Mouse (Mus musculus) liver, embryonic 11.5 days (tissue): Measurements from ENCODE around the gene Tpst2. TPM values are rescaled to one million over a fixed set of nuclear protein-coding genes. Genes with fewer than 3 reads are reported as not detected.

Source experiments
- ATAC-seq: fragments of 200-750 bp; cut with Nextera tagmentation; replicated peaks from 2 replicates; pipeline ENCODE4 v1.8.0; 2017; ENCODE audit warnings: moderate number of reproducible peaks, mild to moderate bottlenecking, moderate TSS enrichment, moderate library complexity; ENCODE audit not compliant: low FRiP score
- DNase-seq: peaks from one replicate; pipeline ENCODE4 v3.0.0-alpha.2; 2017; ENCODE audit warnings: low spot score
- H3K27ac ChIP-seq: fragments of 300-500 bp; sonication (generic); 2 replicates; pipeline ENCODE4 v1.5.1; 2014; ENCODE audit warnings: mild to moderate bottlenecking, low read depth, low read length, control low read depth
- H3K27me3 ChIP-seq: fragments of 300-500 bp; sonication (generic); replicated peaks from 2 replicates; pipeline ENCODE4 v1.6.1; 2014; ENCODE audit warnings: low read length, mixed read lengths; ENCODE audit not compliant: control insufficient read depth, insufficient read depth
- H3K36me3 ChIP-seq: fragments of 300-500 bp; sonication (generic); 2 replicates; pipeline ENCODE4 v1.6.1; 2014; ENCODE audit warnings: mild to moderate bottlenecking, low read length, moderate library complexity, mixed read lengths; ENCODE audit not compliant: control insufficient read depth, insufficient read depth
- H3K4me1 ChIP-seq: fragments of 300-500 bp; sonication (generic); replicated peaks from 2 replicates; pipeline ENCODE4 v1.6.1; 2014; ENCODE audit warnings: low read length, mixed read lengths; ENCODE audit not compliant: control insufficient read depth, insufficient read depth
- H3K4me2 ChIP-seq: fragments of 300-500 bp; sonication (generic); 2 replicates; pipeline ENCODE4 v1.6.1; 2014; ENCODE audit warnings: mild to moderate bottlenecking, control low read depth, moderate library complexity
- H3K4me3 ChIP-seq: fragments of 300-500 bp; sonication (generic); 2 replicates; pipeline ENCODE4 v1.5.1; 2014; ENCODE audit warnings: low read depth, low read length, control low read depth
- H3K9ac ChIP-seq: fragments of 300-500 bp; sonication (generic); 2 replicates; pipeline ENCODE4 v1.6.1; 2014; ENCODE audit warnings: low read depth, low read length, control low read depth
- H3K9me3 ChIP-seq: fragments of 300-500 bp; sonication (generic); 2 replicates; pipeline ENCODE4 v1.6.1; 2016; ENCODE audit warnings: low read length, inconsistent platforms, mixed read lengths; ENCODE audit not compliant: control insufficient read depth
- WGBS: fragments of 180-500 bp; shearing (Covaris S2); extraction: QIAGEN DNeasy Blood & Tissue Kit; methylation state at CpG from one replicate; pipeline ENCODE4 v1.1.7; 2014; 5-methylcytosine and 5-hydroxymethylcytosine counted together
- polyA plus RNA-seq: library from polyadenylated mRNA; unstranded; fragments of >200 nt; fragmentation: Nextera tagmentation; extraction: Ambion mirVana; gene quantifications from 2 replicates; pipeline ENCODE4 v1.2.1, GENCODE M21; 2014

Gene Tpst2
- polyA plus RNA-seq, 1 experiment from 2014 or later, result 66.0 TPM

DNA sequence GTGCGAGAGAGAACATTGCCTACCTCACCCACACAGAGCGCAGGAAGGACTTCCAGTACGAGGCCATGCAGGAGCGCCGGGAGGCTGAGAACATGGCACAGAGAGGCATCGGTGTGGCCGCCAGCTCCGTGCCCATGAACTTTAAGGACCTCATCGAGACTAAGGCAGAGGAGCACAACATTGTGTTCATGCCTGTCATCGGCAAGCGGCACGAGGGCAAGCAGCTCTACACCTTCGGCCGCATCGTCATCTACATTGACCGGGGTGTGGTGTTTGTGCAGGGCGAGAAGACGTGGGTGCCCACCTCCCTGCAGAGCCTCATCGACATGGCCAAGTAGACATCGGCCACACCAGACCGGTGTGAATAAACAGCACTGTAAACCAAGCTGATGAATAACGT is 60.5 kb downstream of the Tpst2 start:
- Histone ChIP-seq H3K27me3 (no peaks in the 10 kb centered on the region), H3K4me2 (no peak overlapping the region), H3K27ac (no peak overlapping the region), H3K9me3 (no peaks in the 10 kb centered on the region), H3K4me1 (peaks cover 4% of the 10 kb centered on the region), H3K4me3 (no peak overlapping the region), H3K36me3 (peaks cover 63% of the 10 kb centered on the region), H3K9ac (no peak overlapping the region)
- 93% methylated on average over 22 of the region's 22 CpGs for WGBS
- no peak for ATAC-seq
- DNase-seq, result no peak

- Histone ChIP-seq H3K36me3 (peaks cover 44% of the 10 kb centered on the region), H3K4me1 (peaks cover 13% of the 10 kb centered on the region), H3K27ac (no peak overlapping the region), H3K27me3 (no peaks in the 10 kb centered on the region), H3K4me3 (no peak overlapping the region), H3K9ac (no peak overlapping the region), H3K9me3 (no peaks in the 10 kb centered on the region), H3K4me2 (no peak overlapping the region)
- ATAC-seq (no peak), DNase-seq (no peak)
- WGBS, result 74% methylated on average over 7 of the region's 7 CpGs
Observed at GRCm38 (mm10) chr5:112339215-112339614, 62.7 kb downstream of the Tpst2 start.

GRCm38 (mm10) chr5:112342463-112343204 is 66.1 kb downstream of the Tpst2 start, which contains the start of the genes Srrd and Hps4:
Gene Srrd (minus strand): TSS chr5:112343040.
Gene Hps4 (plus strand): TSS chr5:112343083.
- Histone ChIP-seq H3K27me3 (no peaks in the 10 kb centered on the region), H3K4me3 (peak within 1 kb of the TSS; percentile 94), H3K36me3 (peaks cover 13% of the 10 kb centered on the region), H3K27ac (peak within 1 kb of the TSS; percentile 73), H3K9ac (peak within 1 kb of the TSS; percentile 84), H3K9me3 (no peaks in the 10 kb centered on the region), H3K4me1 (peaks cover 33% of the 10 kb centered on the region), H3K4me2 (peak within 1 kb of the TSS; percentile 94)
- peak; percentile 87 for DNase-seq
- peak; percentile 75 for ATAC-seq
- 2% methylated on average over 59 of the region's 64 CpGs for WGBS

DNA sequence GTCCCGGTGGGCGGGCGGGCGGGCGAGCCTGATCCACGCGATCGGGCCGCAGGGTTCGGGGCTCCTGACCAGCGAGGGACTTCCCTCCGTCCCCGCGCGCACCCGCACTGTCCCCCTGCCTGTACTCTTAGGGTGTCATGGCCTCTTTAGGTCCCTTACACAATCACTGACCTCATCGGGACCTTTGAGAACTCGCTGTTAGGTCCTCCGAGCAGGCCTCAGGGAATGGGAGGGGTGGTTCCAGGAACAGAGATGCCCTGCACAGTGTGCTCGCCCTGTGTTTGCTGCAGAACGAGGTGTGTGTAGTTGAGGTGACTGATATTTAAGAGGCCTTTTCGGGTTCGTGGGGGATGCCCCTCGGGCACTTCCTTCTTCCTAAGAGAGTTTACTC is 66.7 kb downstream of the Tpst2 start:
- ATAC-seq (peak; percentile 75), DNase-seq (no peak)
- Histone ChIP-seq H3K9me3 (no peaks in the 10 kb centered on the region), H3K4me2 (peak overlapping the region; percentile 94), H3K4me3 (peak overlapping the region; percentile 94), H3K27me3 (no peaks in the 10 kb centered on the region), H3K9ac (peak overlapping the region; percentile 84), H3K4me1 (peaks cover 33% of the 10 kb centered on the region), H3K27ac (peak overlapping the region; percentile 73), H3K36me3 (peaks cover 10% of the 10 kb centered on the region)
- WGBS, result under 1% methylated on average over 23 of the region's 24 CpGs

- Histone ChIP-seq H3K27ac (0 out of 2 replicates have a peak overlapping the region, but pooled peaks have one; percentile 2), H3K4me2 (peak overlapping the region; percentile 94), H3K36me3 (peaks cover 7% of the 10 kb centered on the region), H3K9ac (no peak overlapping the region), H3K4me1 (peaks cover 33% of the 10 kb centered on the region), H3K4me3 (peak overlapping the region; percentile 94; the same call in 1 of the 2 replicates), H3K9me3 (no peaks in the 10 kb centered on the region), H3K27me3 (no peaks in the 10 kb centered on the region)
- ATAC-seq (no peak), DNase-seq (no peak)
- 76% methylated on average over 6 of the region's 6 CpGs for WGBS
Observed at GRCm38 (mm10) chr5:112344092-112344960, 67.8 kb downstream of the Tpst2 start.

DNA sequence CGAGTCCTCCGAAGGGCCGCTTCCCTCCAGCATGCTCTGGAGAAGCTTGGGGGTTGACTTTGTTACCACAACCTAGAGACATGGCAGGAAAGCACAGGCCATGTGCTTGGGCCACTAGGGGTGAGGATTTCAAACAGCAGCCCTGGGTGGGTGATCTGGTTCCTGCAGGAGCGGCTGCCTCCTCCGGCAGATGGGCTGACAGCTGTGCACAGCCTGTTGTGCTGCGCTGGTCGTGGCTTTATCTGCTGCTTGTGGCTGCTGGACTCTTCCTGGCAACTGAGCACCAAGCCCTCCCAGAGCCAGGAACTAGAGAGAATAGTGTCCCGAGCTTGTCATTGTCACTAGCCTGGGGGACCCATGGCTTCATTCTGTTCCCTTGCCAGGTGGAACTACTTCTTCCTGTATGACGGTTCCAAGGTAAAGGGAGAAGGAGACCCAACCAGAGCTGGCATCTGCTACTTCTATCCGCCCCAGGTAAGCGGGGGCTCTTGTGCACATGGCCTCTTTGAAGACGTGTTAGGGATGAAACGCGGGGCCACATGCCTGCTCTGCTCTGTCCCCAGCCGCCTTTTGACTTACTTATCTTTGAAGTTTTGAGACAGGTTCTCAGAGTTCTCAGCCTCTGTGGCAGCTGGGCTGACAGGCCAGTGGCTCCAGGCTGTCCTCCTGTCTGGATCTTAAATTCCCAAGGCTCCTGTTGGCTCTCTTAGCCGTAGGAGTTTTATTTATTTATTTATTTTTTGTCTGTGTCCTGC is 69.9 kb downstream of the Tpst2 start:
- peaks cover 33% of the 10 kb centered on the region for H3K4me1 ChIP-seq
- peaks cover 6% of the 10 kb centered on the region for H3K36me3 ChIP-seq
- no peak for DNase-seq
- H3K27ac ChIP-seq, result 0 out of 2 replicates have a peak overlapping the region, but pooled peaks have one; percentile 8
- H3K9me3 ChIP-seq, result no peaks in the 10 kb centered on the region
- no peak overlapping the region for H3K4me3 ChIP-seq
- H3K9ac ChIP-seq, result no peak overlapping the region
- 64% methylated on average over 16 of the region's 16 CpGs for WGBS
- ATAC-seq, result peak; percentile 29; the same call in 1 of the 2 replicates
- H3K27me3 ChIP-seq, result no peaks in the 10 kb centered on the region
- H3K4me2 ChIP-seq, result peak overlapping the region; percentile 36

GRCm38 (mm10) chr5:112349169-112349568 is 72.7 kb downstream of the Tpst2 start:
- Histone ChIP-seq H3K9me3 (no peaks in the 10 kb centered on the region), H3K4me1 (peaks cover 20% of the 10 kb centered on the region), H3K9ac (no peak overlapping the region), H3K36me3 (peaks cover 9% of the 10 kb centered on the region), H3K4me2 (no peak overlapping the region), H3K4me3 (no peak overlapping the region), H3K27ac (no peak overlapping the region), H3K27me3 (no peaks in the 10 kb centered on the region)
- no peak for DNase-seq
- no peak for ATAC-seq
- WGBS, result 90% methylated on average over 8 of the region's 8 CpGs

DNA sequence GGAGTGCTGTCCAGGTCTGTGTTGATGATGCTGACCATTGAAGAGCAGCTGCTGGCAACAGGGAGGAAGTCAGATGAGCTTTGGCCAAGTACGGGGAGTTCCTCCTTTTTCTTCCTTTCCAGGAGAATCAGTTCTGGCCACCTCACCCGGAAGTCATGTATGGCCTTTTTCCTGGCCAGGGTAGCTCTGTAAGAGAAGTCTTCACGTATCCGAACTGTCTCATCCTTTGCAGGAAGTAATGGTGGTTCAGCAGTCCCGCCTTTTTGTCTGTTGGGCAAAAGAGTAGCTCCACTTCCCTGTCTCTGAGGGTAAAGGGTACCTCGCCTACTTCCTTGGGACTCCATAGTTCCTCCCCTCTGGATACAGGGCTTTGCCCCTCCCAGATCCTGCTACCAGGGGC is 79.0 kb downstream of the Tpst2 start:
- Histone ChIP-seq H3K4me1 (peaks cover 22% of the 10 kb centered on the region), H3K4me2 (peak overlapping the region; percentile 22), H3K4me3 (no peak overlapping the region), H3K9ac (no peak overlapping the region), H3K27ac (peak overlapping the region; percentile 19; the same call in 1 of the 2 replicates), H3K27me3 (no peaks in the 10 kb centered on the region), H3K36me3 (peaks cover 8% of the 10 kb centered on the region), H3K9me3 (no peaks in the 10 kb centered on the region)
- ATAC-seq, result 0 out of 2 replicates have a peak, but pooled peaks have one; percentile 7
- DNase-seq, result no peak
- 55% methylated on average over 6 of the region's 6 CpGs for WGBS
